Mouse (Mus musculus) gastrocnemius, postnatal 36 days (tissue): ENCODE measurements around the gene Supt20. TPM values are rescaled to one million over a fixed set of nuclear protein-coding genes. Genes with fewer than 3 reads are reported as not detected.

Experiments used
- DNase-seq, 2 experiments: peaks; one replicate each; pipeline ENCODE4 v3.0.0; 2022
- intact Hi-C: fragments of 180-260 bp; cut with DNase I; formaldehyde crosslinking; loops from one replicate; pipeline ENCODE4 v1.15.1; 2025
- long read RNA-seq, 2 experiments: library from polyadenylated mRNA; stranded (forward); transcript quantifications; one replicate each; pipeline ENCODE4 v2.0.0; 2021
- total RNA-seq, 2 experiments: library from RNA; stranded (reverse); gene quantifications; 2 replicates each; pipeline ENCODE4 v1.2.3; 2021

Supt20 gene
- total RNA-seq = 10 to 100 TPM in 1 of 2 experiments, 1 to 10 TPM in 1; 9.7 to 10.1 TPM
- long read RNA-seq, experiment 1, partial matches to known transcripts = 1 of 4 reads
- long read RNA-seq, experiment 1, other reads (novel, unspliced or antisense) = 3 of 4 reads
- long read RNA-seq, experiment 2, partial matches to known transcripts = 0 of 3 reads
- long read RNA-seq, experiment 2, other reads (novel, unspliced or antisense) = 3 of 3 reads

- peak; percentile 87 to 88 for DNase-seq
- intact Hi-C loops = no loop called here
These were observed at the start of gene Supt20 for GRCm38 (mm10) chr3:54692202-54693055. Gene Supt20 (plus strand): TSS chr3:54692807.

- no peak for DNase-seq
- intact Hi-C loops = no loop called here
These were observed 49.8 kb upstream of the Supt20 start for GRCm38 (mm10) chr3:54642851-54643250.

- DNase-seq = no peak
- intact Hi-C loops = no loop called here
These were observed 45.0 kb upstream of the Supt20 start for GRCm38 (mm10) chr3:54647583-54647982.

GRCm38 (mm10) chr3:54651576-54651975 is 41.0 kb upstream of the Supt20 start:
- intact Hi-C loops = no loop called here
- DNase-seq = no peak

GRCm38 (mm10) chr3:54654169-54654568 is 38.4 kb upstream of the Supt20 start:
- no peak for DNase-seq
- intact Hi-C loops = no loop called here

GRCm38 (mm10) chr3:54657090-54657489 is 35.5 kb upstream of the Supt20 start:
- no peak for DNase-seq
- intact Hi-C loops = no loop called here

- no peak for DNase-seq
- intact Hi-C loops = no loop called here
These were observed 34.5 kb upstream of the Supt20 start for GRCm38 (mm10) chr3:54657888-54658626.

- DNase-seq = no peak
- intact Hi-C loops = no loop called here
These were observed 32.9 kb upstream of the Supt20 start for GRCm38 (mm10) chr3:54659736-54660135.

- intact Hi-C loops = no loop called here
These were observed 30.2 kb upstream of the Supt20 start for GRCm38 (mm10) chr3:54662411-54662810.

GRCm38 (mm10) chr3:54668141-54668540 is 24.5 kb upstream of the Supt20 start:
- intact Hi-C loops = no loop called here
- no peak for DNase-seq

More at GRCm38 (mm10) chr3:54662411-54662810, 30.2 kb upstream of the Supt20 start:
- DNase-seq = no peak

- intact Hi-C loops = no loop called here
- no peak for DNase-seq
These were observed 23.9 kb upstream of the Supt20 start for GRCm38 (mm10) chr3:54668722-54669121.

GRCm38 (mm10) chr3:54669559-54669958 is 23.0 kb upstream of the Supt20 start:
- no peak for DNase-seq
- intact Hi-C loops = no loop called here

GRCm38 (mm10) chr3:54672111-54672510 is 20.5 kb upstream of the Supt20 start:
- DNase-seq = no peak
- intact Hi-C loops = loop anchor here (1.0 kb wide), 1 partner anchor 315 kb away; no protein-coding TSS in a partner anchor

GRCm38 (mm10) chr3:54672557-54673529 is 19.8 kb upstream of the Supt20 start:
- intact Hi-C loops = loop anchor here (1.0 kb wide), 1 partner anchor 316 kb away; no protein-coding TSS in a partner anchor
- no peak for DNase-seq

GRCm38 (mm10) chr3:54676818-54677217 is 15.8 kb upstream of the Supt20 start:
- no peak for DNase-seq
- intact Hi-C loops = no loop called here

- no peak for DNase-seq
- intact Hi-C loops = no loop called here
These were observed 11.1 kb upstream of the Supt20 start for GRCm38 (mm10) chr3:54681310-54682204.

GRCm38 (mm10) chr3:54685202-54685601 is 7.4 kb upstream of the Supt20 start:
- DNase-seq = no peak
- intact Hi-C loops = loop anchor here (5.0 kb wide), 1 partner anchor 333 kb away; no protein-coding TSS in a partner anchor

- intact Hi-C loops = loop anchor here (5.0 kb wide), 1 partner anchor 335 kb away; no protein-coding TSS in a partner anchor
- no peak for DNase-seq
These were observed 5.4 kb upstream of the Supt20 start for GRCm38 (mm10) chr3:54687245-54687644.

GRCm38 (mm10) chr3:54689091-54689490 is 3.5 kb upstream of the Supt20 start:
- intact Hi-C loops = loop anchor here (5.0 kb wide), 1 partner anchor 337 kb away; no protein-coding TSS in a partner anchor
- no peak for DNase-seq
